Mouse (Mus musculus) forebrain, embryonic 15.5 days (tissue): ENCODE results near the gene Ptgr1. TPM values are rescaled to one million over a fixed set of nuclear protein-coding genes. Genes with fewer than 3 reads are reported as not detected.

Experiments
- polyA plus RNA-seq: library from polyadenylated mRNA; unstranded; fragments of >200 nt; fragmentation: Nextera tagmentation; extraction: Ambion mirVana; gene quantifications from 2 replicates; pipeline ENCODE4 v1.2.1, GENCODE M21; 2015

Ptgr1 gene
- polyA plus RNA-seq, 1 experiment from 2014 or later = 4.2 TPM

Other genes starting within 250 kb of the Ptgr1 start
- 0.06 TPM in 1 of 2 replicates, not detected in the other for gene Olfr267, start 199.4 kb downstream of the Ptgr1 start, polyA plus RNA-seq
- 31.0 and 31.6 TPM in 2 replicates for gene Ecpas, start 74.4 kb downstream of the Ptgr1 start, polyA plus RNA-seq
- 0.73 and 0.99 TPM in 2 replicates for gene Zkscan16, start 43.5 kb downstream of the Ptgr1 start, polyA plus RNA-seq
- gene Dnajc25, start 7.9 kb upstream of the Ptgr1 start, polyA plus RNA-seq = 3.3 and 5.1 TPM in 2 replicates
- gene Gm20503, start 16.1 kb upstream of the Ptgr1 start, polyA plus RNA-seq = 3.6 and 5.9 TPM in 2 replicates
- gene Gng10, start 48.0 kb upstream of the Ptgr1 start, polyA plus RNA-seq = 196 and 207 TPM in 2 replicates
- gene AI481877, start 151.9 kb upstream of the Ptgr1 start, polyA plus RNA-seq = not detected in 2 replicates
- 14.2 and 15.7 TPM in 2 replicates for gene Ugcg, start 202.1 kb upstream of the Ptgr1 start, polyA plus RNA-seq